Mouse (Mus musculus): ENCODE data around the gene Pold4. TPM values are rescaled to one million over a fixed set of nuclear protein-coding genes. Genes with fewer than 3 reads are reported as not detected.

Gene Pold4
- polyA plus RNA-seq, 1 experiment from 2014 or later: 25.5 TPM

DNA sequence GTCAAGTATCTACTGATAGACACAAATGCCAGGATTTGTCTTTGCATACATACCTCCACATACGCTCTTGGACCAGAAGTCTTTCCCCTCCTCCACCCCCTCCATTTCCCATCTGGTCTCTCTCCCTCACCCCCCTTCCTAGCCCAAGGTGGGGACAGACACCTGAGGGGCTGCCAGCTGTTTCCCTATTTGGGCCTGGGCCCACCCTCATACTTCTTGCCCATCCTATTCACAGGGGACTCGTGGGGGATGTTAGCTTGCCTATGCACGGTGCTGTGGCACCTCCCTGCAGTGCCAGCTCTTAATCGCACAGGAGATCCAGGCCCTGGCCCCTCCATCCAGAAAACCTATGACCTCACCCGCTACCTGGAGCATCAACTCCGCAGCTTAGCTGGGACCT is 11.8 kb upstream of the Pold4 start:
- Histone ChIP-seq H3K4me2 (replicated peaks; ENCODE audit: low read depth, low read length) (no peak overlapping the region), H3K27ac (ENCODE audit: low read length) (peak overlapping the region; percentile 80; the same call in 1 of the 2 replicates), H3K27me3 (ENCODE audit: control insufficient read depth, insufficient read depth, low read length) (no peaks in the 10 kb centered on the region), H3K4me3 (ENCODE audit: low read depth, low read length) (no peak overlapping the region), H3K36me3 (ENCODE audit: control insufficient read depth, insufficient read depth, low read length) (no peaks in the 10 kb centered on the region), H3K4me1 (ENCODE audit: control insufficient read depth, insufficient read depth, low read length) (peaks cover 59% of the 10 kb centered on the region), H3K9me3 (ENCODE audit: control insufficient read depth, low read depth, low read length) (no peaks in the 10 kb centered on the region), H3K9ac (replicated peaks; ENCODE audit: low read depth, low read length) (no peak overlapping the region)
- WGBS: 87% methylated on average over 6 of the region's 6 CpGs
- ATAC-seq (ENCODE audit: insufficient number of reproducible peaks, insufficient read depth, low FRiP score, low read depth): no peak

DNA sequence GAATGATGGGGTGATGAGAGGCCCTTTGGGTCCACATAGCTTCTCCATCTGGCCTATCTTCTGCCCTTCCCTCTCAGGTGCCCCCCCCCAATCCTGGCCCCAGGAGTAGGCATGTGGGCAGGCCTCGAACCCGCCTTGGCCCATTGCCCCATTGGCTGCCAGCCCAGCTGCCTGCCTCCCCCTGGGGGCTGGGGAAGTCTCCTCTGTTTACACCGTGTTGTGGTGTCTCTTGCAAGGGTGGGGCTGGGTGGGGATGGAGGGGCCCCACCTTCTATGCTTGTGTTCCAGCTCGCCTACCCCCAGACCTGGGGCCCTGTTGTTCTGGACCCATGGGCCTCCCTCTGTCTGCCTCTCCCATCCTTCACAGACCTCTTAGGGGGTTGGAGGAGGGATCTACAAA is 11.3 kb upstream of the Pold4 start:
- H3K4me3 ChIP-seq (ENCODE audit: low read depth, low read length): no peak overlapping the region
- no peak overlapping the region for H3K9ac ChIP-seq (replicated peaks; ENCODE audit: low read depth, low read length)
- H3K27me3 ChIP-seq (ENCODE audit: control insufficient read depth, insufficient read depth, low read length): no peaks in the 10 kb centered on the region
- H3K9me3 ChIP-seq (ENCODE audit: control insufficient read depth, low read depth, low read length): no peaks in the 10 kb centered on the region
- WGBS: 31% methylated on average over 4 of the region's 4 CpGs
- H3K4me2 ChIP-seq (replicated peaks; ENCODE audit: low read depth, low read length): peak overlapping the region; percentile 25
- H3K27ac ChIP-seq (ENCODE audit: low read length): peak overlapping the region; percentile 80; the same call in 1 of the 2 replicates
- no peak for ATAC-seq (ENCODE audit: insufficient number of reproducible peaks, insufficient read depth, low FRiP score, low read depth)
- H3K36me3 ChIP-seq (ENCODE audit: control insufficient read depth, insufficient read depth, low read length): no peaks in the 10 kb centered on the region
- H3K4me1 ChIP-seq (ENCODE audit: control insufficient read depth, insufficient read depth, low read length): peaks cover 59% of the 10 kb centered on the region

DNA sequence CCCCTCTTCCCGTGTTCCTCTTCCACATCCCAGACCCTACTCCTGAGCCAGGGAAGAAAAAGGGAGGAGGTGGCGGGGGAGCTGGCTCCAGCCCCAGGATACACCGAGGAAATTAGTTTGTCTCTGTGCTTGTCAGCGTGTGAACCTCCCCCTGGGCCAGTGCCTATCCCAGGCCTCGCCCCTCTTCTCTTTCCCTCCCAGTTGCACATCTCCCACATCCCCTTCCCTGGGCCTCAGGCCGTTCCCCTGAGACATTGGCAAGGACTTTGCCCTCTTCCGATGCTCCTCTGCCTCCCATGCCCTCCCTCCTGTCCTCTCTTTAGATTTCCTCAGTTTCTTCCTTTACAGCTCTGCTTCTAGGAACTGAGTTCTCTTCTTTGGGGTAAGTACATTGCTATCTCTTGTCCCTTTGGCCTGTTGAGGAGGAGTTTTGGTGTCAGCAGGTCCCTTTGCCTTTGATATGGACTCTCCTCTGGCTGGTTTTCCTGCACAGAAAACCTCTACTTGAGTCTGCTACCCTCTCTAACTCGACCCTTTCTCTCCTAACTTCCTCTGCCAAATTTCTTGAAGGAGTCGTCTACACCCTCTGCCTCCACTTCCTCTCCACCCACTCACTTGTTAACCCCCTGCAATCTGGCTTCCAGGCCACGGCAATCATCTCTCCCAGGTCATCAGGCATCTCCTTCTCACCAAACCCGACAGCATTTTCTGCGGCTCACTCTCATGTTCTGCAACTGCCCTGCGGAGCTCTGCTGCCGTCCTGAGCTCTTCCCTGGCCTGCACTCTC is 10.5 kb upstream of the Pold4 start:
- no peaks in the 10 kb centered on the region for H3K9me3 ChIP-seq (ENCODE audit: control insufficient read depth, low read depth, low read length)
- no peak overlapping the region for H3K4me3 ChIP-seq (ENCODE audit: low read depth, low read length)
- H3K27me3 ChIP-seq (ENCODE audit: control insufficient read depth, insufficient read depth, low read length): no peaks in the 10 kb centered on the region
- no peak overlapping the region for H3K9ac ChIP-seq (replicated peaks; ENCODE audit: low read depth, low read length)
- peak overlapping the region; percentile 25 for H3K4me2 ChIP-seq (replicated peaks; ENCODE audit: low read depth, low read length)
- WGBS: 23% methylated on average over 14 of the region's 14 CpGs
- H3K36me3 ChIP-seq (ENCODE audit: control insufficient read depth, insufficient read depth, low read length): no peaks in the 10 kb centered on the region
- peak; percentile 56; the same call in 1 of the 2 replicates for ATAC-seq (ENCODE audit: insufficient number of reproducible peaks, insufficient read depth, low FRiP score, low read depth)
- H3K4me1 ChIP-seq (ENCODE audit: control insufficient read depth, insufficient read depth, low read length): peaks cover 56% of the 10 kb centered on the region
- peak overlapping the region; percentile 80; the same call in 1 of the 2 replicates for H3K27ac ChIP-seq (ENCODE audit: low read length)

DNA sequence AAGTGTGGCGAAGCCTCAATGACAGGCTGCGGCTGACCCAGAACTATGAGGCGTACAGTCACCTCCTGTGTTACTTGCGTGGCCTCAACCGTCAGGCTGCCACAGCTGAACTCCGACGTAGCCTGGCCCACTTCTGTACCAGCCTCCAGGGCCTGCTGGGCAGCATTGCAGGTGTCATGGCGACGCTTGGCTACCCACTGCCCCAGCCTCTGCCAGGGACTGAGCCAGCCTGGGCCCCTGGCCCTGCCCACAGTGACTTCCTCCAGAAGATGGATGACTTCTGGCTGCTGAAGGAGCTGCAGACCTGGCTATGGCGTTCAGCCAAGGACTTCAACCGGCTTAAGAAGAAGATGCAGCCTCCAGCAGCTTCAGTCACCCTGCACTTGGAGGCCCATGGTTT is 9.5 kb upstream of the Pold4 start:
- H3K27me3 ChIP-seq (ENCODE audit: control insufficient read depth, insufficient read depth, low read length): no peaks in the 10 kb centered on the region
- peaks cover 49% of the 10 kb centered on the region for H3K4me1 ChIP-seq (ENCODE audit: control insufficient read depth, insufficient read depth, low read length)
- ATAC-seq (ENCODE audit: insufficient number of reproducible peaks, insufficient read depth, low FRiP score, low read depth): no peak
- no peaks in the 10 kb centered on the region for H3K9me3 ChIP-seq (ENCODE audit: control insufficient read depth, low read depth, low read length)
- H3K4me2 ChIP-seq (replicated peaks; ENCODE audit: low read depth, low read length): no peak overlapping the region
- 64% methylated on average over 11 of the region's 11 CpGs for WGBS
- H3K9ac ChIP-seq (replicated peaks; ENCODE audit: low read depth, low read length): no peak overlapping the region
- H3K36me3 ChIP-seq (ENCODE audit: control insufficient read depth, insufficient read depth, low read length): no peaks in the 10 kb centered on the region
- no peak overlapping the region for H3K4me3 ChIP-seq (ENCODE audit: low read depth, low read length)
- H3K27ac ChIP-seq (ENCODE audit: low read length): no peak overlapping the region

DNA sequence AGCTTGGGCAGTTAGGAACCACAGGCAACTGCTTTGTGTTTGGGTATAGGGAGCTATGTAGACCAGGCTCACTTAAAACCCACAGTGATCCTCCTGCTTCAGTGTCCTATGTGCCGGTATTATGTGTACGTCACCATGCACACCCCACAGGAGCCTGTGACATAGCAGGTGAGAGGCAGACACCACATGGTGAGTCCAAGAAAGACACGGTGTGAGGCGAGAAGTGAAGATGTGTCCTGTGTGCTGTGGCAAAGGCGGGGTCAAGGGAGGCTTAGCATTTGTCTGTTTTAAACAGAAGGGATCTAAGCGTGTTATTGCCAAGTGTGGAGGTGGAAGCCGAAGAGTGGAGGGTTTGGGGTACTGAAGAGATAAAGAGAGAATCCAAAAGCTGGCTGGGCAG is 4.9 kb upstream of the Pold4 start:
- Histone ChIP-seq H3K4me2 (replicated peaks; ENCODE audit: low read depth, low read length) (no peak overlapping the region), H3K9me3 (ENCODE audit: control insufficient read depth, low read depth, low read length) (no peaks in the 10 kb centered on the region), H3K27me3 (ENCODE audit: control insufficient read depth, insufficient read depth, low read length) (no peaks in the 10 kb centered on the region), H3K4me3 (ENCODE audit: low read depth, low read length) (no peak overlapping the region), H3K4me1 (ENCODE audit: control insufficient read depth, insufficient read depth, low read length) (peaks cover 25% of the 10 kb centered on the region), H3K36me3 (ENCODE audit: control insufficient read depth, insufficient read depth, low read length) (no peaks in the 10 kb centered on the region), H3K9ac (replicated peaks; ENCODE audit: low read depth, low read length) (no peak overlapping the region), H3K27ac (ENCODE audit: low read length) (no peak overlapping the region)
- WGBS: 88% methylated on average over 7 of the region's 7 CpGs
- ATAC-seq (ENCODE audit: insufficient number of reproducible peaks, insufficient read depth, low FRiP score, low read depth): no peak

DNA sequence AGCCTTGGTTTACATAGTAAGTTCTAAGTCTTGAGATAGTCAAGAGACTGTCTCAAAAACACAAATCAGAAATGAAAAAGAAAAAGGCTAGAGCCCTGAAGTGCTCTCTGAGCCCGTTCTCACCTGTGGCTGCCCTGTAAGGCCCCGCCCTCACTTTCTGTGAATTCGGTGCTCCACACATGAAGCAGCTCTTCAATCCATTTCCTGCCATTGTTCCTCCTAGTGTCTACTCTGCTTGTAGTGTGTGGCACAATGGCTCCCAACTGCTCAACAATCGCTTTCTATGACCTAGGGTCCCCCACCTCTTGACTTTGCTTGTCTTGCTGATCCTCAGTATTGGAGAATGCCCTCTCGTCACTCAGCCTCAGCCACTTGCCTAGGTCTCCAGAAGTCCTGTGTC is 4.3 kb upstream of the Pold4 start:
- no peak for ATAC-seq (ENCODE audit: insufficient number of reproducible peaks, insufficient read depth, low FRiP score, low read depth)
- WGBS: 62% methylated on average over 5 of the region's 5 CpGs
- H3K9ac ChIP-seq (replicated peaks; ENCODE audit: low read depth, low read length): no peak overlapping the region
- H3K36me3 ChIP-seq (ENCODE audit: control insufficient read depth, insufficient read depth, low read length): no peaks in the 10 kb centered on the region
- no peaks in the 10 kb centered on the region for H3K27me3 ChIP-seq (ENCODE audit: control insufficient read depth, insufficient read depth, low read length)
- no peak overlapping the region for H3K27ac ChIP-seq (ENCODE audit: low read length)
- peaks cover 24% of the 10 kb centered on the region; the same call in 1 of the 2 replicates for H3K4me1 ChIP-seq (ENCODE audit: control insufficient read depth, insufficient read depth, low read length)
- no peak overlapping the region for H3K4me3 ChIP-seq (ENCODE audit: low read depth, low read length)
- no peaks in the 10 kb centered on the region for H3K9me3 ChIP-seq (ENCODE audit: control insufficient read depth, low read depth, low read length)
- no peak overlapping the region for H3K4me2 ChIP-seq (replicated peaks; ENCODE audit: low read depth, low read length)

DNA sequence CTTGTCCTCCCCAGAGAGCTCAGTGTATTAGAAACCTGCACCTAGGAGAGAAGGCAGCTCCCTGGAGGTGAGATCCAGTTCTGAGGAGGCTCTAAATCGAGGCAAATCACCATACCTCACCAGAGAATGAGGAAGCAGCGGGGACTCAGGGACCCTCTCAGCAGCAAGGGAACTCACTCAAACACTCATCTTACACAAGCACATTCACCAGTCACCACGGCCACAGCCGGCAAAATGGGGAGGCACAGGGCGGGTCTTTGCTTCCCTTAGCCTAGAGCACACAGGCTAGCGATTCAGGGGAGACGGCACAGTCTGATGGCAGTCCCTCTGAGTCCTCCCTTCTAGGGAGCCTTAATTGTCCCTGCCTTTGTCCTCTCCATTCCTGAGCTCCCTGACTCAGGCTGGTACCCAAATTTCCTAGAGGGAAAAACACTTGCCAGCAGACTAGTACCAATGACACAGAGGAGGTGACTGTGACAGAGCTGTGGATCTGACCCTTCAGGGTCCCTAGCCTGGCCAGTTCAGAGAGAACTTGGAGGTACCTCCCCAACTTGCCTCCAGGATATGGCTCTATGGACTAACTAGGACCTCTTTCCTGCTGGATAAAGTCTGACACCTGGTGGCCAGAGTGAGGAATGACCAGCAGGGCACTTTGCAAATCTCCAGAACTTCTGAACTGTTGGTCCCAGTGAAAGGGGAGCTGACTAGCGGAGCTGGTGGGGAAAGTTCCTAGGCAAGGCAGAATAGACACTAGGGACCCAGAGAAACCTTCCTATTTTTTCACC is 3.6 kb upstream of the Pold4 start:
- WGBS: 17% methylated on average over 8 of the region's 8 CpGs
- Histone ChIP-seq H3K36me3 (ENCODE audit: control insufficient read depth, insufficient read depth, low read length) (no peaks in the 10 kb centered on the region), H3K9ac (replicated peaks; ENCODE audit: low read depth, low read length) (no peak overlapping the region; the same call in 1 of the 2 replicates), H3K9me3 (ENCODE audit: control insufficient read depth, low read depth, low read length) (no peaks in the 10 kb centered on the region), H3K27ac (ENCODE audit: low read length) (no peak overlapping the region), H3K27me3 (ENCODE audit: control insufficient read depth, insufficient read depth, low read length) (no peaks in the 10 kb centered on the region), H3K4me3 (ENCODE audit: low read depth, low read length) (no peak overlapping the region), H3K4me1 (ENCODE audit: control insufficient read depth, insufficient read depth, low read length) (peaks cover 24% of the 10 kb centered on the region; the same call in 1 of the 2 replicates), H3K4me2 (replicated peaks; ENCODE audit: low read depth, low read length) (no peak overlapping the region)
- peak; percentile 39 for ATAC-seq (ENCODE audit: insufficient number of reproducible peaks, insufficient read depth, low FRiP score, low read depth)

DNA sequence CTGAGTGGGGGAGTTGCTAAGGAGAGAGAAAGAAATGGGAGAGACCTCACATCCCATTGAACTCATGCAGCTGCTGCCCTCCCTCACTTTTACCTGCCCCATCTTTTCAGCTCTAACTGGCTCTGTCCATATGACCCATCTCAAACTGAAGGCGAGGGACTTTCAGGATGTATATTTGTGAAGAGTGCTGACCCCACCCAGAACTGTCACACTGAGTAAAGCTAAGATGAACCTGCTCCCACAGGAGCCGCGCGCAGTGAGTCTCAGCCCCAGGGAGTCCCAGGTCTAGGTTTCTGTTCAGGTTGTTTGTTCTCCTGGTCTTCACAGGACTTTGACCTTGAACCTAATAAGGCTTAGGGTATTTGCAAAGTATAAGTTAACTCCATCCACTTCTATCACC is 2.8 kb upstream of the Pold4 start:
- no peak overlapping the region for H3K4me2 ChIP-seq (replicated peaks; ENCODE audit: low read depth, low read length)
- ATAC-seq (ENCODE audit: insufficient number of reproducible peaks, insufficient read depth, low FRiP score, low read depth): no peak

More for the DNA sequence above, 2.8 kb upstream of the Pold4 start:
- Histone ChIP-seq H3K4me3 (ENCODE audit: low read depth, low read length) (no peak overlapping the region), H3K4me1 (ENCODE audit: control insufficient read depth, insufficient read depth, low read length) (peaks cover 24% of the 10 kb centered on the region; the same call in 1 of the 2 replicates), H3K36me3 (ENCODE audit: control insufficient read depth, insufficient read depth, low read length) (no peaks in the 10 kb centered on the region), H3K27me3 (ENCODE audit: control insufficient read depth, insufficient read depth, low read length) (no peaks in the 10 kb centered on the region), H3K9ac (replicated peaks; ENCODE audit: low read depth, low read length) (no peak overlapping the region), H3K9me3 (ENCODE audit: control insufficient read depth, low read depth, low read length) (no peaks in the 10 kb centered on the region), H3K27ac (ENCODE audit: low read length) (no peak overlapping the region)
- WGBS: 58% methylated on average over 4 of the region's 4 CpGs

All from stomach, embryonic 14.5 days (tissue).